ENCODE assay signal across 8 mouse cellular contexts in genomic region chr13:31820587-31821017, GRCm38 (mm10). TPM values are rescaled to one million over a fixed set of nuclear protein-coding genes. Genes with fewer than 3 reads are reported as not detected.
DNase-seq lines count a peak whose midpoint lies in the region; ATAC-seq and TF ChIP-seq lines count a peak whose summit lies in the region.

No protein-coding gene starts in this region.

- no peaks in the 10 kb centered on the region for H3K4me1 ChIP-seq in embryonic fibroblast, embryonic 13.5 days (ENCODE audit: control insufficient read depth, insufficient read depth, low read length)
- H3K4me1 ChIP-seq in hindbrain, embryonic 13.5 days (replicated peaks): peaks cover 12% of the 10 kb centered on the region
- peaks cover 3% of the 10 kb centered on the region; the same call in 1 of the 2 replicates for H3K4me1 ChIP-seq in liver, embryonic 11.5 days (replicated peaks; ENCODE audit: control insufficient read depth, insufficient read depth, low read length)

- H3K4me2 ChIP-seq in hindbrain, embryonic 13.5 days: peak overlapping the region; percentile 53
- peak overlapping the region; percentile 57 for H3K4me2 ChIP-seq in liver, embryonic 11.5 days

- TF ChIP-seq CTCF in embryonic fibroblast, embryonic 13.5 days (IDR thresholded peaks at IDR 0.05; ENCODE audit: borderline replicate concordance, insufficient read depth, low read length): no peak

- H3K4me3 ChIP-seq in embryonic fibroblast, embryonic 13.5 days (ENCODE audit: insufficient read depth, low read length): peak overlapping the region; percentile 16
- peak overlapping the region; percentile 31 for H3K4me3 ChIP-seq in hindbrain, embryonic 13.5 days
- H3K4me3 ChIP-seq in liver, embryonic 11.5 days (ENCODE audit: low read depth, low read length): peak overlapping the region; percentile 26; the same call in 1 of the 2 replicates

- no peaks in the 10 kb centered on the region for H3K36me3 ChIP-seq in hindbrain, embryonic 13.5 days
- H3K36me3 ChIP-seq in liver, embryonic 11.5 days (ENCODE audit: control insufficient read depth, insufficient read depth, low read length): no peaks in the 10 kb centered on the region

- peak overlapping the region; percentile 61 for H3K9ac ChIP-seq in hindbrain, embryonic 13.5 days
- no peak overlapping the region for H3K9ac ChIP-seq in liver, embryonic 11.5 days (ENCODE audit: low read depth, low read length)

- WGBS in hindbrain, embryonic 13.5 days: 5% methylated on average over 16 of the region's 16 CpGs
- 11% methylated on average over 16 of the region's 16 CpGs for WGBS in liver, embryonic 11.5 days

- H3K27me3 ChIP-seq in hindbrain, embryonic 13.5 days: peaks cover 78% of the 10 kb centered on the region
- peaks cover 31% of the 10 kb centered on the region for H3K27me3 ChIP-seq in liver, embryonic 11.5 days (replicated peaks; ENCODE audit: control insufficient read depth, insufficient read depth, low read length)

- peak; percentile 25 for DNase-seq in right cerebral cortex, postnatal 4 days
- no peak for DNase-seq in right cerebral cortex, postnatal 14 days
- peak; percentile 65 for DNase-seq in liver, embryonic 11.5 days (ENCODE audit: low spot score)
- DNase-seq in ovary, postnatal 14 days (ENCODE audit: low spot score): peak; percentile 31
- no peak for DNase-seq in layer of hippocampus, postnatal 36 days
- DNase-seq in spleen, adult 12 weeks (ENCODE audit: low spot score): no peak

- TF ChIP-seq POLR2A in embryonic fibroblast, embryonic 13.5 days (IDR thresholded peaks at IDR 0.05; ENCODE audit: low read depth, low read length): peak; percentile 75

- H3K9me3 ChIP-seq in hindbrain, embryonic 13.5 days: no peaks in the 10 kb centered on the region
- no peaks in the 10 kb centered on the region for H3K9me3 ChIP-seq in liver, embryonic 11.5 days (ENCODE audit: control insufficient read depth, low read length)

- ATAC-seq in hindbrain, embryonic 13.5 days (ENCODE audit: low FRiP score): peak; percentile 72
- ATAC-seq in liver, embryonic 11.5 days (replicated peaks; ENCODE audit: low FRiP score): peak; percentile 81

- peak overlapping the region; percentile 71 for H3K27ac ChIP-seq in embryonic fibroblast, embryonic 13.5 days (ENCODE audit: insufficient read depth, low read length)
- H3K27ac ChIP-seq in hindbrain, embryonic 13.5 days: no peak overlapping the region
- H3K27ac ChIP-seq in liver, embryonic 11.5 days (ENCODE audit: low read depth, low read length): no peak overlapping the region

RNA-seq across cellular contexts. Expression of gene Foxc1, which starts 14.2 kb away (rescaled TPM):
- polyA plus RNA-seq in embryonic fibroblast, embryonic 13.5 days (2011; ENCODE audit: insufficient read length, low read depth, missing spikeins): 14.4 and 19.7 TPM in 2 replicates
- polyA plus RNA-seq in hindbrain, embryonic 13.5 days (2015; fragmentation: Nextera tagmentation; extraction: Ambion mirVana): 1.3 and 1.7 TPM in 2 replicates
- 0.45 and 0.47 TPM in 2 replicates for polyA plus RNA-seq in liver, embryonic 11.5 days (2014; fragmentation: Nextera tagmentation; extraction: Ambion mirVana)
- total RNA-seq in layer of hippocampus, postnatal 36 days (2021): 1 to 10 TPM; 3.3 to 4.6 TPM

Comparison
In these comparisons a context has a peak if more than half of its experiments do, and no peak if none do; other contexts are left out.
1. DNase-seq: peak in right cerebral cortex, postnatal 4 days (single experiment), liver, embryonic 11.5 days (single experiment) and ovary, postnatal 14 days (single experiment); none in right cerebral cortex, postnatal 14 days (single experiment), layer of hippocampus, postnatal 36 days (0 of 2) and spleen, adult 12 weeks (single experiment).
2. Peak in every context shown above with its lines, with median percentiles within 50 percentile points of each other: H3K4me3 ChIP-seq.